Mouse (Mus musculus) spleen, postnatal 4 days (tissue): ENCODE measurements around the gene Adcyap1r1.

Experiments
- DNase-seq, 2 experiments: peaks; one replicate each; pipeline ENCODE4 v3.0.0; 2022; ENCODE audit warnings: low spot score in 2 of 2

Adcyap1r1 gene

GRCm38 (mm10) chr6:55501061-55501460 lies 49.3 kb downstream of the Adcyap1r1 start:
- DNase-seq, result no peak

DNA sequence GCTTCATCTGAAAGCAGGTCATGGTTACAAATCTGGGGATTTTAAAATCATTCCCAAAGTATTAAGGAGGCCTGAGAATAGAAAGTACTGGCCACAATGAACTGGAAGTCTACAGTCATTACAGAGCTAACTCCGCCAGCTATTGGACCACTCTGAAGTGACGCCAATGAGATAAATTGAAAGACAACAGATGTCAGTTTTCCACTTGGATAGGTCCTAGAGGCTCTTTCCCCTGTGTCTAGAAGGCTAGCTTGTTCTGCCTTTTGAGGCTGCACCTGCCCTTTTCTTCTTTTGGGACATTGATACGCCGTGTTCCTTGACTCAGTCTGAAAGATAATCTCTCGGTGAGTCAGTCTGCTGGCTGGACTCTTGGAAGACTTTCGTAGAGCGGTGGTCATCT lies 50.5 kb downstream of the Adcyap1r1 start:
- DNase-seq, result no peak

GRCm38 (mm10) chr6:55504797-55505488 lies 53.2 kb downstream of the Adcyap1r1 start:
- no peak for DNase-seq

DNA sequence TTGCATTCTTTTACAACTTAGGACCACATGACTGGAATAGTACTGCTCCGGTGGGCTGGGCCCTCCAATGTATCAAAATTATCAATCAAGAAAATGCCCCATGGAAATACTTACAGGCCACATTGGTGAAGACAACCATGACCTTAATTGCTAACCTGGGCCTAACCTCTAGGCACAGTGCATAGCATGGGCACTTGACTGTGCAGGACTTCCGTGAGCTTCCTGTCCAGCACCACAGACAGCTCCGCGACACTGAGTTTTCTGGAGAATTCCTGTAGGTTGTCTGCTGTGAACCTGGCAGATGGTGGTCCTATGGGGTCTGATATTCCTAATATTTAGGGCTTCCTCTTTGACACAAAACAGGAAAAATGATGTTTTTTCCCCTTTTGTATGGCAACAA lies 54.7 kb downstream of the Adcyap1r1 start:
- no peak for DNase-seq

GRCm38 (mm10) chr6:55509130-55509870 lies 57.5 kb downstream of the Adcyap1r1 start:
- DNase-seq, result peak in 1 of 2 experiments; percentile 24

- peak; percentile 37 to 71 for DNase-seq
Observed at GRCm38 (mm10) chr6:55511212-55512065, 59.7 kb downstream of the Adcyap1r1 start.

- peak in 1 of 2 experiments; percentile 37 for DNase-seq
Observed at GRCm38 (mm10) chr6:55512066-55512703, 60.4 kb downstream of the Adcyap1r1 start.

GRCm38 (mm10) chr6:55513477-55513876 lies 61.7 kb downstream of the Adcyap1r1 start:
- DNase-seq, result no peak

DNA sequence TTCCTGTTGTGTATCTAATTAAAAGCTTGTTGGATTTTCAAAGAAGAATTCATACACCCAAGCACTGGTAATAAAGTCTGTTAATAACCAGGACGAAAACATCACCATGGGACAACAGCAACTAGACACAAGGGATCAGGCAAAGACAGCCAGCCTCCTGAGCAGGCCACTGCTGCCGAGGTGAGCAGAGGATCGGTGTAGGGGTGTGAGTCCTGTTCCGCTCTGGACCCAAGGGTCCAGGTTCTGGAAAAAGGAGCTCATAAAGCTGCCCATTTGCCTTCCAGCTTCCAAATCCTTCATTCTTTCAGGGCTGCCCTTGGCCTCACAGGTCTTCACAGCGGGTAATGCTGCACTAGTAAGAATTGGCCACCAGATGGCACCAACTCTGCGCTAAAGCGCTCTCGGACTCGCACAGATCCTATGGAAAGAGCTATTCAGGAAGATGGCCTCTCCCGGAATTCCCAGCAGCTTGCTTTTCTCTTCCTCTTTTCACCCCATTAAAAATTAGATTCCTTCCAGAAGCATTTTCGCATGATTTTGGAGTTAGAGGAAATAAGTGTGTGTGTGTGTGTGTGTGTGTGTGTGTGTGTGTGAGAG lies 67.9 kb downstream of the Adcyap1r1 start:
- peak; percentile 24 to 67 for DNase-seq

DNA sequence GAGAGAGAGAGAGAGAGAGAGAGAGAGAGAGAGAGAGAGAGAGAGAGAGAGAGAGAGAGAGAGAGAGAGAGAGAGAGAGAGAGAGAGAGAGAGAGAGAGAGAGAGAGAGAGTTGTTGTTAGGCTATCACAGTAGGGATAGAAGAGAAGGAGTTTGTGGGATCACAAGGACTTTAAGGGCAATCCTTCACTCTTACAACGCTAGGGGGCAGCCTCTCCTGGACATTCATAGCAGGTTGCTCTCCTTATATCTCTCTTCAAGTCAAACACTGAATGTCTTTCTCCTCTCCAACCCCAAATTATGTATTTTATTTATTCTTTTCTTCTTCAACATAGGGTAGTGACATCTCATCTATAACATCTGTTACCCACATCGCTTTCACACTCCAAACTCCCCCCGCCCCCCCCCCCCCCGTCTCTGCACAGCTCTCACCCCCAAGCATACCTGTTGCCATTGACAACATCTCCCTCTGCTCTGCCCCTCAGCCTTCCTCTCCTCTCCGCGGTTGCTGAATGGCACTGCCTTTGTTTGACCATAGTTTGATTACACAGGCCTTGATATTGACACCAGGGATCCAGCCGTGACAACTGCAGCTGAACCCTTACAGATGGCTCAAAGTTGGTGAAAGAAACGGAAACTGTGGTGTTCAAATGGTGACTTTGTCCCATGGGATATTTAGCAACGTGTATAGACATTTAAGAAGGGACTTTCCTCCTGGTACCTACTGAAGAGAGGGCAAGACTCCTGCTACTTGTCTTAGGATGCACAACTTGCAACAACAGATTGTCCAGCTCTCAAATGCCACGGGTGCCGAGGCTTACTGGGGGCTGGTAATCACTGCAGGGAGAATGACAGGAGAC lies 68.7 kb downstream of the Adcyap1r1 start:
- DNase-seq, result no peak

GRCm38 (mm10) chr6:55536469-55536868 lies 84.7 kb downstream of the Adcyap1r1 start:
- no peak for DNase-seq

DNA sequence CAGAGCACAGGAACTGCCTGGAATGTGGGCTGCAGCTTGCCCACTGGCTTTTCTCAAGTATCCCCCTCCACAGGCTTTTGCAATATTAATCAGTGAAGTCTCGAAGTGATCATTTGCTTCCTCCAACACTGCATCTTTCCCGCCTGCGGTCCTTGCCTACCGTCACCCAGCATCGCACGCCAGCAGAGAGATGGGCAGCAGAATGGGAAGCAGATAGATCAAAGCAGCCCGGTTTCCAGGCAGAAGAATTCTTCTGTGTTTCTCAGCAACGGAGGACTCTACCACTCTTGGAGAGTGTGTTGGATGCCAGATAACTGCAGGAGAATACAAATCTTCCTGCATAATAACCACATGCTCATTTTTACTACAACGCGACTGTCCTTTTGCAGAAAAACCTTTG lies 87.4 kb downstream of the Adcyap1r1 start:
- no peak for DNase-seq

GRCm38 (mm10) chr6:55542359-55542758 lies 90.6 kb downstream of the Adcyap1r1 start:
- no peak for DNase-seq

- DNase-seq, result no peak
Observed at GRCm38 (mm10) chr6:55543345-55543744, 91.6 kb downstream of the Adcyap1r1 start.

DNA sequence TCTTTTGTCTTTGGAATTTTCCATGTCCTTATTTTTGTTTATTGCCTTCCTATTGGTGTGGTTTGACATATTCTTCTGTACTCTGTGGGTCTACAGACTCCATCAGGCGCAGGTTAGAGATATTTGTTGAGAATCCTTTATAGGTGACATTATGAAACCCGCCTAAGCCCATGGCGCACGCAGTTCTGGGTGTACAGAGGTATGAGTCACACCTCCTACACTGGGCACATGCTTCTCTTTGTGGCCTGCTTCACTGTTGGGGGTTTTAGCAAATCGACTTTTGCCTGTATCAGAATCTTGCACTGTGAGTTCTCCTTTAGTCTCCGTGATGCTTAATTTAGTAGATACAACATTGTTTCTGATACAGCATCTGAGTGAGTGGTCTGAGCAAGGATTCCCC lies 97.4 kb downstream of the Adcyap1r1 start:
- DNase-seq, result no peak

DNA sequence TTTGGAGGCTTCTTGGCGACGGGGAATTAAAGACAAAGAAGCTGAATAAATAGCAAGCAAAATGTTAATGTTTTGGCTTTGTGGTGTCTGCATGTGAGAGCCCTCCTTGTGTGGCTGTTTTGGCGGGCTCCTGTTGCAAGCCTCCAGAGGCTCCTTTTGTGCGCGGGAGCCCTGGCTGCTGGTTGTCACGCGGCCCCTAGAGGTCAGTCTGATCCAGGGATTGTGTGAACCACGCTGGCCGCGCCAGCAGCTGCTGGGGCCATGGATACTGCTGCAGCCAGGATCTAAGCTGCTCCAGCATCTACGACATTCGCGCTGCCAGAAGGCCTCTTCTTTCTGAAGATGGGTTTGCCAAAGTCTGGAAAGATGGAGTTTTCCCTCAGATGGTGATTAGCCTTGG lies 99.1 kb downstream of the Adcyap1r1 start:
- no peak for DNase-seq
